Mouse (Mus musculus) cerebellum, adult 2 months (tissue): ENCODE data around the gene Scd4.

Source experiments
- CTCF ChIP-seq: fragments of 200-500 bp; IDR thresholded peaks from 2 replicates; pipeline ENCODE4 v1.5.1; 2011; ENCODE audit warnings: low read depth, mild to moderate bottlenecking, control low read depth, low read length, moderate library complexity, borderline replicate concordance; ENCODE audit not compliant: insufficient read depth
- POLR2A ChIP-seq: fragments of 200-500 bp; IDR thresholded peaks from 2 replicates; pipeline ENCODE4 v1.6.1; 2011; ENCODE audit warnings: low read length, control low read depth, borderline replicate concordance; ENCODE audit not compliant: insufficient read depth

DNA sequence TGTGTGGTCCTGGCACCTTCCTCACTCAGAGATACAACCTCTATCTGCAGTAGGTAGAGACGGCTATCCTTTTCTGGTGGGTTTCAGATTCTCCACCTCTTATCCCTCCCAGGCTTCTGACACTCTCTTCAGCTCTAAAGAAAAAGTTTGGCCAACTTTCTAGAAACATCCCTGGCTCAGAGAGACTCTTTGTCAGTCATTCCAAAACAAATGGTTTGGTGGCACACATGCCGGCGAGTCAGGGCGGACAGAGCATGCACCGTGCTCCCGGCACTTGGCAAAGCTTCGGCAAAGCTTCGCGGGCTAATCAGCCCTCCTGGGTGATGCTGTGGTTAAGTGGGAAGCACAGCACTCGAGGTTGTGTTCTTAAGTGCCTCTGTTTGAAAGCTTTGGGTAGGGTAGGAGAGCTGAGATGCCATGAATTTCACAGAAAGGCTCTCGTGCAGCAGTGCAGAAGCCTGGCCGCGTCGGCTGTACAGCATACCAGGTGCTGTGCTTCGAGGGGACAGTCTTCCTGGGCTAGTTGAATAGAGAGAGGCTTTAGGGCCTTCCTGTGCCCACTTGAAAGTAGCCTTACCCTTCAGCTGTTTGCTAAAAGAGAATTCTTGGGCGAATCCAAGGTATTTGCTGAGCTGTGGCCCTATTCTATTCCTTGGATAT is 27.9 kb upstream of the Scd4 start:
- no peak for TF ChIP-seq CTCF
- no peak for TF ChIP-seq POLR2A
